Mouse (Mus musculus) limb, embryonic 13.5 days (tissue): ENCODE data around the gene Pnpla2. TPM values are rescaled to one million over a fixed set of nuclear protein-coding genes. Genes with fewer than 3 reads are reported as not detected.

Source experiments
- ATAC-seq: fragments of 200-750 bp; cut with Nextera tagmentation; 2 replicates; pipeline ENCODE4 v1.8.0; 2017; ENCODE audit warnings: low read depth, moderate number of reproducible peaks, moderate TSS enrichment; ENCODE audit not compliant: low FRiP score
- H3K27ac ChIP-seq: fragments of 300-500 bp; sonication (generic); 2 replicates; pipeline ENCODE4 v1.5.1; 2015; ENCODE audit warnings: inconsistent platforms, mild to moderate bottlenecking, moderate library complexity
- H3K27me3 ChIP-seq: fragments of 300-500 bp; sonication (generic); 2 replicates; pipeline ENCODE4 v1.6.1; 2015; ENCODE audit warnings: mild to moderate bottlenecking, inconsistent platforms
- H3K36me3 ChIP-seq: fragments of 300-500 bp; sonication (generic); 2 replicates; pipeline ENCODE4 v1.6.1; 2015; ENCODE audit warnings: inconsistent platforms, mild to moderate bottlenecking, moderate library complexity
- H3K4me1 ChIP-seq: fragments of 300-500 bp; sonication (generic); 2 replicates; pipeline ENCODE4 v1.6.1; 2015; ENCODE audit warnings: inconsistent platforms
- H3K4me2 ChIP-seq: fragments of 300-500 bp; sonication (generic); replicated peaks from 2 replicates; pipeline ENCODE4 v1.6.1; 2015; ENCODE audit warnings: inconsistent platforms, mild to moderate bottlenecking, moderate library complexity
- H3K4me3 ChIP-seq: fragments of 300-500 bp; sonication (generic); 2 replicates; pipeline ENCODE4 v1.5.1; 2015; ENCODE audit warnings: moderate library complexity, mild to moderate bottlenecking, inconsistent platforms
- H3K9ac ChIP-seq: fragments of 300-500 bp; sonication (generic); 2 replicates; pipeline ENCODE4 v1.6.1; 2015; ENCODE audit warnings: mild to moderate bottlenecking, inconsistent platforms
- H3K9me3 ChIP-seq: fragments of 300-500 bp; sonication (generic); 2 replicates; pipeline ENCODE4 v1.6.1; 2016; ENCODE audit warnings: inconsistent platforms
- WGBS: fragments of 180-500 bp; shearing (Covaris S2); methylation state at CpG from one replicate; pipeline ENCODE4 v1.1.7; 2015; 5-methylcytosine and 5-hydroxymethylcytosine counted together
- polyA plus RNA-seq: library from polyadenylated mRNA; unstranded; fragments of >200 nt; fragmentation: Nextera tagmentation; extraction: Ambion mirVana; gene quantifications from 2 replicates; pipeline ENCODE4 v1.2.1, GENCODE M21; 2015

Gene Pnpla2
- polyA plus RNA-seq, 1 experiment from 2014 or later = 14.7 TPM

GRCm38 (mm10) chr7:141484186-141485120, 29.5 kb downstream of the Pnpla2 start:
- H3K9me3 ChIP-seq = no peaks in the 10 kb centered on the region
- no peaks in the 10 kb centered on the region for H3K36me3 ChIP-seq
- H3K27ac ChIP-seq = no peak overlapping the region
- WGBS = 64% methylated on average over 5 of the region's 5 CpGs
- H3K9ac ChIP-seq = no peak overlapping the region
- H3K27me3 ChIP-seq = peaks cover 40% of the 10 kb centered on the region
- H3K4me2 ChIP-seq = no peak overlapping the region
- peaks cover 21% of the 10 kb centered on the region for H3K4me1 ChIP-seq
- no peak overlapping the region for H3K4me3 ChIP-seq
- ATAC-seq = no peak

GRCm38 (mm10) chr7:141485186-141485585, 30.2 kb downstream of the Pnpla2 start:
- 65% methylated on average over 2 of the region's 2 CpGs for WGBS
- no peak overlapping the region for H3K27ac ChIP-seq

GRCm38 (mm10) chr7:141485606-141486005, 30.6 kb downstream of the Pnpla2 start:
- H3K9ac ChIP-seq = no peak overlapping the region
- peaks cover 2% of the 10 kb centered on the region; the same call in 1 of the 2 replicates for H3K36me3 ChIP-seq
- H3K27me3 ChIP-seq = peaks cover 37% of the 10 kb centered on the region
- no peak overlapping the region for H3K4me2 ChIP-seq
- 75% methylated on average over 2 of the region's 2 CpGs for WGBS
- ATAC-seq = no peak
- H3K27ac ChIP-seq = no peak overlapping the region
- H3K9me3 ChIP-seq = no peaks in the 10 kb centered on the region
- H3K4me3 ChIP-seq = no peak overlapping the region
- peaks cover 21% of the 10 kb centered on the region for H3K4me1 ChIP-seq

More at GRCm38 (mm10) chr7:141485186-141485585, 30.2 kb downstream of the Pnpla2 start:
- no peaks in the 10 kb centered on the region for H3K9me3 ChIP-seq
- H3K36me3 ChIP-seq = no peaks in the 10 kb centered on the region
- no peak overlapping the region for H3K9ac ChIP-seq
- no peak for ATAC-seq
- H3K4me3 ChIP-seq = no peak overlapping the region
- peaks cover 21% of the 10 kb centered on the region for H3K4me1 ChIP-seq
- H3K4me2 ChIP-seq = no peak overlapping the region
- peaks cover 40% of the 10 kb centered on the region for H3K27me3 ChIP-seq

GRCm38 (mm10) chr7:141486239-141486638, 31.2 kb downstream of the Pnpla2 start:
- no peak overlapping the region for H3K9ac ChIP-seq
- peaks cover 9% of the 10 kb centered on the region for H3K36me3 ChIP-seq
- no peaks in the 10 kb centered on the region for H3K9me3 ChIP-seq
- no peak overlapping the region for H3K4me2 ChIP-seq
- WGBS = 94% methylated on average over 1 of the region's 1 CpGs
- H3K4me3 ChIP-seq = no peak overlapping the region
- peaks cover 16% of the 10 kb centered on the region for H3K4me1 ChIP-seq
- H3K27me3 ChIP-seq = peaks cover 32% of the 10 kb centered on the region
- no peak overlapping the region for H3K27ac ChIP-seq
- ATAC-seq = no peak

GRCm38 (mm10) chr7:141487141-141487540, 32.1 kb downstream of the Pnpla2 start:
- Histone ChIP-seq H3K9ac (no peak overlapping the region), H3K4me3 (no peak overlapping the region), H3K36me3 (peaks cover 16% of the 10 kb centered on the region), H3K4me1 (peaks cover 7% of the 10 kb centered on the region), H3K27me3 (peaks cover 23% of the 10 kb centered on the region), H3K9me3 (no peaks in the 10 kb centered on the region), H3K4me2 (no peak overlapping the region), H3K27ac (no peak overlapping the region)
- 77% methylated on average over 7 of the region's 7 CpGs for WGBS
- no peak for ATAC-seq

GRCm38 (mm10) chr7:141491151-141491550, 36.2 kb downstream of the Pnpla2 start:
- Histone ChIP-seq H3K9ac (no peak overlapping the region), H3K9me3 (no peaks in the 10 kb centered on the region), H3K27me3 (no peaks in the 10 kb centered on the region), H3K4me1 (no peaks in the 10 kb centered on the region), H3K27ac (no peak overlapping the region), H3K36me3 (peaks cover 52% of the 10 kb centered on the region), H3K4me3 (no peak overlapping the region), H3K4me2 (no peak overlapping the region)
- 79% methylated on average over 2 of the region's 2 CpGs for WGBS
- no peak for ATAC-seq

- 83% methylated on average over 5 of the region's 5 CpGs for WGBS
- ATAC-seq = no peak
- no peak overlapping the region for H3K4me3 ChIP-seq
- no peak overlapping the region for H3K27ac ChIP-seq
- no peaks in the 10 kb centered on the region for H3K4me1 ChIP-seq
- H3K4me2 ChIP-seq = no peak overlapping the region
- H3K27me3 ChIP-seq = no peaks in the 10 kb centered on the region
- H3K36me3 ChIP-seq = peaks cover 55% of the 10 kb centered on the region
- H3K9me3 ChIP-seq = no peaks in the 10 kb centered on the region
- no peak overlapping the region for H3K9ac ChIP-seq
These were observed 37.7 kb downstream of the Pnpla2 start for GRCm38 (mm10) chr7:141492738-141493137.

GRCm38 (mm10) chr7:141493729-141494128, 38.7 kb downstream of the Pnpla2 start:
- no peaks in the 10 kb centered on the region for H3K27me3 ChIP-seq
- no peaks in the 10 kb centered on the region for H3K4me1 ChIP-seq
- 79% methylated on average over 1 of the region's 1 CpGs for WGBS
- no peaks in the 10 kb centered on the region for H3K9me3 ChIP-seq
- H3K4me3 ChIP-seq = no peak overlapping the region
- H3K27ac ChIP-seq = no peak overlapping the region
- ATAC-seq = no peak
- H3K4me2 ChIP-seq = no peak overlapping the region
- H3K36me3 ChIP-seq = peaks cover 63% of the 10 kb centered on the region
- no peak overlapping the region for H3K9ac ChIP-seq

GRCm38 (mm10) chr7:141495379-141495778, 40.4 kb downstream of the Pnpla2 start:
- no peaks in the 10 kb centered on the region for H3K27me3 ChIP-seq
- no peaks in the 10 kb centered on the region for H3K4me1 ChIP-seq
- H3K9ac ChIP-seq = no peak overlapping the region
- no peak for ATAC-seq
- H3K9me3 ChIP-seq = no peaks in the 10 kb centered on the region
- 80% methylated on average over 2 of the region's 2 CpGs for WGBS
- H3K36me3 ChIP-seq = peaks cover 79% of the 10 kb centered on the region
- H3K4me3 ChIP-seq = no peak overlapping the region
- H3K4me2 ChIP-seq = no peak overlapping the region
- no peak overlapping the region for H3K27ac ChIP-seq

- Histone ChIP-seq H3K27ac (no peak overlapping the region), H3K4me3 (no peak overlapping the region), H3K4me1 (no peaks in the 10 kb centered on the region), H3K9me3 (no peaks in the 10 kb centered on the region), H3K4me2 (no peak overlapping the region), H3K9ac (no peak overlapping the region), H3K27me3 (no peaks in the 10 kb centered on the region), H3K36me3 (peaks cover 75% of the 10 kb centered on the region)
- ATAC-seq = no peak
- WGBS = 87% methylated on average over 4 of the region's 4 CpGs
These were observed 40.9 kb downstream of the Pnpla2 start for GRCm38 (mm10) chr7:141495940-141496339.

- Histone ChIP-seq H3K27me3 (no peaks in the 10 kb centered on the region), H3K4me2 (no peak overlapping the region), H3K4me3 (no peak overlapping the region), H3K9me3 (no peaks in the 10 kb centered on the region), H3K27ac (no peak overlapping the region), H3K4me1 (no peaks in the 10 kb centered on the region), H3K36me3 (peaks cover 76% of the 10 kb centered on the region), H3K9ac (no peak overlapping the region)
- ATAC-seq = no peak
- 90% methylated on average over 3 of the region's 3 CpGs for WGBS
These were observed 42.6 kb downstream of the Pnpla2 start for GRCm38 (mm10) chr7:141497600-141497999.

- Histone ChIP-seq H3K4me2 (no peak overlapping the region), H3K36me3 (peaks cover 52% of the 10 kb centered on the region), H3K27ac (no peak overlapping the region), H3K4me1 (no peaks in the 10 kb centered on the region), H3K4me3 (no peak overlapping the region), H3K9ac (no peak overlapping the region), H3K27me3 (no peaks in the 10 kb centered on the region), H3K9me3 (no peaks in the 10 kb centered on the region)
- WGBS = 89% methylated on average over 7 of the region's 7 CpGs
- ATAC-seq = no peak
These were observed 47.0 kb downstream of the Pnpla2 start for GRCm38 (mm10) chr7:141501820-141502555.
